Mouse (Mus musculus): ENCODE measurements around the gene Krtap5-4. TPM values are rescaled to one million over a fixed set of nuclear protein-coding genes. Genes with fewer than 3 reads are reported as not detected.
"Not testable (repeated sequence)": the region's sequence is repeated elsewhere in the genome, so short reads cannot be mapped to it uniquely, and the experiment has no call there.

The Krtap5-4 gene
- total RNA-seq (2021) = not detected
- long read RNA-seq, experiment 1 = 0 reads
- long read RNA-seq, experiment 2 = 0 reads

GRCm38 (mm10) chr7:142303249-142303648 lies at the start of gene Krtap5-4:
Krtap5-4 (plus strand) TSS chr7:142303549.
- Histone ChIP-seq H3K4me3 (no peak within 1 kb of the TSS), H3K27ac (no peak within 1 kb of the TSS)
- DNase-seq (ENCODE audit: low spot score in 2 of 2) = no peak
- TF ChIP-seq CTCF (conservative IDR thresholded peaks at IDR 0.05) = no peak

GRCm38 (mm10) chr7:142255517-142255916 lies 47.8 kb upstream of the Krtap5-4 start:
- TF ChIP-seq CTCF (conservative IDR thresholded peaks at IDR 0.05) = peak; percentile 87
- Histone ChIP-seq H3K4me3 (no peak overlapping the region), H3K27ac (no peak overlapping the region)
- DNase-seq (ENCODE audit: low spot score in 2 of 2) = peak; percentile 4 to 56

DNA sequence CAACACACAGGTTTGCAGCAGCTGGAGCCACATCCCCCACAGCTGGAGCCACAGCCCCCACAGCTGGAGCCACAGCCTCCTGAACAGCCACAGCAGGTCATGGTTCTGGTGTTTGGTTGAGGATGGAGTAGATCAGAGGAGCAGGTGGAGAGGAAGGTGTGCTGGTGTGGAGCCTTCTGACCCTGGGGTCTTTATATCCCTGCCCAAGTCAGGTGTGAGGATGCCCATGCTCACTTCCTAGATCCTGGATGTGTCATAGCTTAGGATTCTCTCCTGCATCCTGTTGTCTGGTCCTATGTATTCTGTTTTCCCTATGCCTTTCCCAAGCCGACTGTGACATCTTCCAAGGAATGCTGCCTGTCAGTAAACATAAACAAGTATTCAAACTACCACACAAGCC lies 45.1 kb upstream of the Krtap5-4 start, which contains the start of gene Gm2431:
TSS of gene Gm2431 (minus strand) at position 101 of the 400 bp plus-strand sequence.
- not testable (repeated sequence) for H3K4me3 ChIP-seq; H3K27ac ChIP-seq; DNase-seq (ENCODE audit: low spot score in 2 of 2)

DNA sequence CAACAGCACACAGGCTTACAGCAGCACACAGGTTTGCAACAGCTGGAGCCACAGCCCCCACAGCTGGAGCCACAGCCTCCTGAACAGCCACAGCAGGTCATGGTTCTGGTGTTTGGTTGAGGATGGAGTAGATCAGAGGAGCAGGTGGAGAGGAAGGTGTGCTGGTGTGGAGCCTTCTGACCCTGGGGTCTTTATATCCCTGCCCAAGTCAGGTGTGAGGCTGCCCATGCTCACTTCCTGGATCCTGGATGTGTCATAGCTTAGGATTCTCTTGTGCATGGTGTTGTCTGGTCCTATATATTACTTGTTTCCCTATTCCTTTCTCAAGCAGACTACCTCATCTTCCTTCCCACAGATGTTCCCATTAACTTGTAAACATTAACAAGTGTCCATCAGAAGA lies 29.1 kb upstream of the Krtap5-4 start, which contains the start of gene Gm4559:
TSS of gene Gm4559 (minus strand) at position 101 of the 400 bp plus-strand sequence.
- DNase-seq (ENCODE audit: low spot score in 2 of 2); H3K27ac ChIP-seq; H3K4me3 ChIP-seq: not testable (repeated sequence)

GRCm38 (mm10) chr7:142278183-142278582 lies 25.2 kb upstream of the Krtap5-4 start:
- not testable (repeated sequence) for H3K4me3 ChIP-seq, H3K27ac ChIP-seq
- DNase-seq (ENCODE audit: low spot score in 2 of 2) = peak; percentile 30 to 74
- TF ChIP-seq CTCF (conservative IDR thresholded peaks at IDR 0.05) = peak; percentile 73

- peak; percentile 37 for TF ChIP-seq CTCF (conservative IDR thresholded peaks at IDR 0.05)
- not testable (repeated sequence) for H3K27ac ChIP-seq; H3K4me3 ChIP-seq; DNase-seq (ENCODE audit: low spot score in 2 of 2)
Measured at GRCm38 (mm10) chr7:142279291-142279690, 24.1 kb upstream of the Krtap5-4 start.

DNA sequence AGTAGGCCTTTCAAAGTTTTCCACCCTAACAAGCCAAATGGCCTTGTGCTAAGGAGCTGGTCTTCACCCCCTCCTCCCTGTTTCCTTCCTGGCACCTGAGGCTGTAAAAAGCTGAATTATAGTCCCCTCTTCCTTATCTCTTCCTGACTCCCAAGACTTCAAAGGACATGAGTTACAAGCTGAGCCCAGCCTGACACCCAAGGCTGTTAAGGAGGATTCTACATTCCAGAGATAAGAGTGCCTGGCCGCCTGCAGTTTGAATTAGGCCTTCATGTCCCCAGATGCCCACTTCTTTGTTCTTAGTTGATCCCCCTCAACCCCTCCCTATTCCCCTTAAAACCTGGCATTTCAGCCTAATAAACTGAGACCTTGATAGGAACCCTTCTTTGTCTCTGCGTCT lies 20.5 kb upstream of the Krtap5-4 start:
- not testable (repeated sequence) for H3K27ac ChIP-seq; H3K4me3 ChIP-seq; DNase-seq (ENCODE audit: low spot score in 2 of 2)

- peak; percentile 11 to 13 for DNase-seq (ENCODE audit: low spot score in 2 of 2)
- peak overlapping the region; percentile 52 for H3K27ac ChIP-seq
- peak overlapping the region; percentile 79 for H3K4me3 ChIP-seq
- TF ChIP-seq CTCF (conservative IDR thresholded peaks at IDR 0.05) = peak; percentile 54
Measured at GRCm38 (mm10) chr7:142284023-142284591, 19.2 kb upstream of the Krtap5-4 start.

DNA sequence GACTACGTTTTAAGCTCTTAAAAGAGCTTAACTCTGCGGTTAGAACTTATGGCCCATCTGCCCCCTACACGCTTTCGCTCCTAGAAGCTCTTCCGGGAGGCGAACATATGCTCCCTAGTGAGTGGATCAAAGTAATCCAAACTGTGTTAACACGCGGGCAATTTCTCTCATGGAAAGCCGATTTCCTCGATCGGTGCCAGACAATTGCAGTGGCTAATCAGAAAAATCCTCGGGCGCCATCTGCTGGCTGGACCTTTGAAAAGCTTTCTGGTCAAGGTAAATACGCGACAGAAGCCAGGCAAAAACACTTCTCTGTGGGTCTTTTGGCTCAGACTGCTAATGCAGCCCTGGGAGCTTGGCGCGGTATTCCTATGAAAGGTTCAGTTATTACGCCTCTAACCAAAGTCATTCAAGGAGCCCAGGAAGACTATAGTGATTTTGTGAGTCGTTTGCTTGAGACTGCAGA lies 18.7 kb upstream of the Krtap5-4 start:
- peak overlapping the region; percentile 52 for H3K27ac ChIP-seq
- peak; percentile 79 for TF ChIP-seq CTCF (conservative IDR thresholded peaks at IDR 0.05)
- peak overlapping the region; percentile 79 for H3K4me3 ChIP-seq
- DNase-seq (ENCODE audit: low spot score in 2 of 2) = peak; percentile 90 to 93

- peak overlapping the region; percentile 79 for H3K4me3 ChIP-seq
- no peak overlapping the region for H3K27ac ChIP-seq
- peak; percentile 5 to 12 for DNase-seq (ENCODE audit: low spot score in 2 of 2)
- TF ChIP-seq CTCF (conservative IDR thresholded peaks at IDR 0.05) = no peak; the same call in 1 of the 2 replicates
Measured at GRCm38 (mm10) chr7:142285130-142285835, 18.1 kb upstream of the Krtap5-4 start.

- not testable (repeated sequence) for H3K27ac ChIP-seq; H3K4me3 ChIP-seq; DNase-seq (ENCODE audit: low spot score in 2 of 2)
Measured at GRCm38 (mm10) chr7:142285910-142286612, 17.3 kb upstream of the Krtap5-4 start.

- not testable (repeated sequence) for H3K27ac ChIP-seq, H3K4me3 ChIP-seq
- DNase-seq (ENCODE audit: low spot score in 2 of 2) = peak in 1 of 2 experiments; percentile 21
- TF ChIP-seq CTCF (conservative IDR thresholded peaks at IDR 0.05) = peak; percentile 78
Measured at GRCm38 (mm10) chr7:142293851-142294250, 9.5 kb upstream of the Krtap5-4 start.

DNA sequence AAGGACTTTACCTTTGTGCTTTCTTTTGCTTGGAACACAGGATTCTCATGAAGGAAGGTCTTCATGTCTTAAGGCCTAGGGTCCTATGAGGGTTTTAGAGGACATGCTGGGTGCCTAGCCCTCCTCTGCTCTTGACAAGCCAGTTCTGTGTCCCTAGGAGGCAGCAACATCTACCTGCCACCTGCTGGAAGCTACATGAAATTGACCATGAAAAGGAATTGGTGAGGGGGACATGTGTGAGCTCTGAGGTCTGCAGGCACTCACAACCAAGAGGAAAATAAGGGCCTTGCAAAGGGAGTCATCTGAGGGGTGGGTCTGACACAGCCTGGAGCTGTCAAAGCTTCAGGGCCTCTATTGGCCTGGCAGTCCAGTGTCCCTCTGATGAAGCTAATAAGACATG lies 7.9 kb upstream of the Krtap5-4 start:
- TF ChIP-seq CTCF (conservative IDR thresholded peaks at IDR 0.05) = peak; percentile 33
- H3K4me3 ChIP-seq = no peak overlapping the region
- DNase-seq (ENCODE audit: low spot score in 2 of 2) = no peak

GRCm38 (mm10) chr7:142296108-142296507 lies 7.2 kb upstream of the Krtap5-4 start:
- H3K4me3 ChIP-seq; H3K27ac ChIP-seq; DNase-seq (ENCODE audit: low spot score in 2 of 2): not testable (repeated sequence)

More for the DNA sequence above, 7.9 kb upstream of the Krtap5-4 start:
- H3K27ac ChIP-seq = no peak overlapping the region

DNA sequence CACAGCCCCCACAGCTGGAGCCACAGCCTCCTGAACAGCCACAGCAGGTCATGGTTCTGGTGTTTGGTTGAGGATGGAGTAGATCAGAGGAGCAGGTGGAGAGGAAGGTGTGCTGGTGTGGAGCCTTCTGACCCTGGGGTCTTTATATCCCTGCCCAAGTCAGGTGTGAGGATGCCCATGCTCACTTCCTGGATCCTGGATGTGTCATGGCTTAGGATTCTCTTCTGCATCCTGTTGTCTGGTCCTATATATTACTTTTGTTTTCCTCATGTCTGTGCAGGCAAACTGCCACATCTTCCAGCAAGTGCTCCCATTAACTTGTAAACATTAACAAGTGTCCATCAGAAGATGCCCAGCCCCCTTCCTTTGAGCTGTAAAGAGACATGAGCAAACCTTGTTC lies 6.3 kb upstream of the Krtap5-4 start, which contains the start of gene Krtap5-1:
TSS of gene Krtap5-1 (minus strand) at position 101 of the 400 bp plus-strand sequence.
- H3K27ac ChIP-seq; DNase-seq (ENCODE audit: low spot score in 2 of 2); H3K4me3 ChIP-seq: not testable (repeated sequence)

DNA sequence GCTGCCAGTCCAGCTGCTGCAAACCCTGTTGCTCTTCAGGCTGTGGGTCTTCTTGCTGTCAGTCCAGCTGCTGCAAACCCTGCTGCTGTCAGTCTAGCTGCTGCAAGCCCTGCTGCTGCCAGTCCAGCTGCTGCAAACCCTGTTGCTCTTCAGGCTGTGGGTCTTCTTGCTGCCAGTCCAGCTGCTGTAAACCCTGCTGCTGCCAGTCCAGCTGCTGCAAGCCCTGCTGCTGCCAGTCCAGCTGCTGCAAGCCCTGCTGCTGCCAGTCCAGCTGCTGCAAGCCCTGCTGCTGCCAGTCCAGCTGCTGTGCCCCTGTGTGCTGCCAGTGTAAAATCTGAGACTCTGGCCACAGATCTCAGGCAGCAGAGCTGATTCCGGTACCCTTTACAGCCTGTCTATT lies 580 bp downstream of the Krtap5-4 start:
- DNase-seq (ENCODE audit: low spot score in 2 of 2); H3K4me3 ChIP-seq; H3K27ac ChIP-seq: not testable (repeated sequence)

Data from layer of hippocampus, adult 2 months (tissue).